Mouse (Mus musculus) v-Abl transformed pro-B cells (cell line): ENCODE results near the gene Zfp266.

Experiments
- in situ Hi-C, 2 experiments: fragments of 400-800 bp; cut with MboI; formaldehyde crosslinking; loops; one replicate each; pipeline ENCODE4 v1.15.1; 2025; ENCODE audit not compliant: unreplicated experiment in 2 of 2

The Zfp266 gene

GRCm38 (mm10) chr9:20521306-20521957 is at the start of gene Zfp266:
Gene Zfp266 (minus strand): TSS chr9:20521417.
- in situ Hi-C loops = no loop called here

GRCm38 (mm10) chr9:20565326-20566030 is 44.3 kb upstream of the Zfp266 start:
- in situ Hi-C loops = loop anchor here in 1 of 2 experiments (25.0 kb wide), 1 partner anchor 297 kb away; the partner anchor contains the start of gene A230050P20Rik

- in situ Hi-C loops = loop anchor here in 1 of 2 experiments (25.0 kb wide), 1 partner anchor 300 kb away; the partner anchor contains the start of gene A230050P20Rik
Measured at GRCm38 (mm10) chr9:20562177-20562576, 41.0 kb upstream of the Zfp266 start.

GRCm38 (mm10) chr9:20552698-20553097 is 31.5 kb upstream of the Zfp266 start:
- in situ Hi-C loops = loop anchor here in 1 of 2 experiments (25.0 kb wide), 1 partner anchor 310 kb away; the partner anchor contains the start of gene A230050P20Rik

GRCm38 (mm10) chr9:20551781-20552275 is 30.6 kb upstream of the Zfp266 start:
- in situ Hi-C loops = loop anchor here in 1 of 2 experiments (25.0 kb wide), 1 partner anchor 310 kb away; the partner anchor contains the start of gene A230050P20Rik

- in situ Hi-C loops = no loop called here
Measured at GRCm38 (mm10) chr9:20545151-20545550, 23.9 kb upstream of the Zfp266 start.

- in situ Hi-C loops = no loop called here
Measured at GRCm38 (mm10) chr9:20544070-20544821, 23.0 kb upstream of the Zfp266 start.

- in situ Hi-C loops = no loop called here
Measured at GRCm38 (mm10) chr9:20543496-20543895, 22.3 kb upstream of the Zfp266 start.

GRCm38 (mm10) chr9:20536598-20536997 is 15.4 kb upstream of the Zfp266 start:
- in situ Hi-C loops = no loop called here

GRCm38 (mm10) chr9:20534326-20534926 is 13.2 kb upstream of the Zfp266 start:
- in situ Hi-C loops = no loop called here

- in situ Hi-C loops = no loop called here
Measured at GRCm38 (mm10) chr9:20520531-20521210, 546 bp downstream of the Zfp266 start.

- in situ Hi-C loops = no loop called here
Measured at GRCm38 (mm10) chr9:20519949-20520348, 1.3 kb downstream of the Zfp266 start.

GRCm38 (mm10) chr9:20518708-20519107 is 2.5 kb downstream of the Zfp266 start:
- in situ Hi-C loops = no loop called here

GRCm38 (mm10) chr9:20517727-20518126 is 3.5 kb downstream of the Zfp266 start:
- in situ Hi-C loops = no loop called here

GRCm38 (mm10) chr9:20514016-20514415 is 7.2 kb downstream of the Zfp266 start:
- in situ Hi-C loops = no loop called here

- in situ Hi-C loops = no loop called here
Measured at GRCm38 (mm10) chr9:20512714-20513113, 8.5 kb downstream of the Zfp266 start.

GRCm38 (mm10) chr9:20511645-20512044 is 9.6 kb downstream of the Zfp266 start:
- in situ Hi-C loops = no loop called here

GRCm38 (mm10) chr9:20510346-20510745 is 10.9 kb downstream of the Zfp266 start:
- in situ Hi-C loops = no loop called here

GRCm38 (mm10) chr9:20509676-20510075 is 11.5 kb downstream of the Zfp266 start:
- in situ Hi-C loops = no loop called here

GRCm38 (mm10) chr9:20504801-20505200 is 16.4 kb downstream of the Zfp266 start:
- in situ Hi-C loops = no loop called here
